27 mouse cellular contexts compared by ENCODE assay signal in the genomic region with DNA sequence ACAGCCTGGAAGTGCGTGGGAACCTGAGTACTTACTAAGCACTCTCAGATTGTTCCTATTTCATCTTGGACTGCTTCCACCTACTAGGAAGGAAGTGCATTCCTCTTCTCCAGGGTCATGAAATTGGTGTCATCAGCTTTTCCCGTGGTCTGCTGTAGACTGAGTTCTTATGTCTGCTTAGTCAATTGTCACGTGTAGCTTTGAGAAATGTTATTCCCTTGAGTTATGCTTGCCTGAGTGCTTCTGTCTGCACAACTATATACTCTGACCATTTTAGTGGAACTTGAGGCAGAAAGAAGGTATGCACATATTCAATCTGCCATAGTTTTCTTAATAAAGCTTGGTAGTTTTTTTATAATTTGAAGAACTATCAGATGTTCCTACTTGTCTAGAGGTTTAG.
DNase-seq lines count a peak whose midpoint lies in the region; ATAC-seq and TF ChIP-seq lines count a peak whose summit lies in the region.
"Had no signal": no experiment of that assay in that cellular context is flagged by ENCODE, and none has a peak within 500 bp of the region (broad histone marks: within the 10 kb centered on the region; RNA-seq: fewer than 3 reads in every experiment).

No protein-coding gene starts in this region.

- no peaks in the 10 kb centered on the region for H3K4me1 ChIP-seq in stomach, postnatal 0 days (replicated peaks; ENCODE audit: control insufficient read depth, insufficient read depth)
- H3K4me1 ChIP-seq: embryonic facial prominence, embryonic 12.5 days; embryonic facial prominence, embryonic 15.5 days; forebrain, embryonic 12.5 days; forebrain, embryonic 15.5 days; heart, embryonic 13.5 days had no signal

- H3ac ChIP-seq in C2C12 (ENCODE audit: control insufficient read depth, insufficient read length, low read depth) = no peak overlapping the region

- no peaks in the 10 kb centered on the region for H3K36me3 ChIP-seq in C2C12 (ENCODE audit: control insufficient read depth, insufficient read depth)
- no peaks in the 10 kb centered on the region for H3K36me3 ChIP-seq in stomach, postnatal 0 days (ENCODE audit: control insufficient read depth, insufficient read depth, low read length)
- H3K36me3 ChIP-seq: embryonic facial prominence, embryonic 12.5 days; embryonic facial prominence, embryonic 15.5 days; forebrain, embryonic 12.5 days; forebrain, embryonic 15.5 days; G1E; heart, embryonic 13.5 days had no signal

- no peak for ATAC-seq in stomach, postnatal 0 days (ENCODE audit: low FRiP score, low TSS enrichment)
- ATAC-seq: forebrain, embryonic 15.5 days; hindbrain, postnatal 0 days; inflammation-experienced regulatory T-cells, adult 6 months; intestine, embryonic 16.5 days had no signal

- H3K4me2 ChIP-seq in stomach, postnatal 0 days (replicated peaks; ENCODE audit: low read depth) = no peak overlapping the region
- H3K4me2 ChIP-seq: embryonic facial prominence, embryonic 12.5 days; embryonic facial prominence, embryonic 15.5 days; forebrain, embryonic 12.5 days; forebrain, embryonic 15.5 days; heart, embryonic 13.5 days; hindbrain, embryonic 14.5 days had no signal

- H3K27me3 ChIP-seq in C2C12 (ENCODE audit: control insufficient read depth, insufficient read depth, insufficient read length) = no peaks in the 10 kb centered on the region
- no peaks in the 10 kb centered on the region for H3K27me3 ChIP-seq in stomach, postnatal 0 days (ENCODE audit: control insufficient read depth, insufficient read depth, low read length)
- H3K27me3 ChIP-seq: CH12.LX; embryonic facial prominence, embryonic 12.5 days; embryonic facial prominence, embryonic 15.5 days; forebrain, embryonic 12.5 days; forebrain, embryonic 15.5 days; heart, embryonic 13.5 days had no signal

- H3K79me3 ChIP-seq in C2C12 (ENCODE audit: low read depth) = no peaks in the 10 kb centered on the region

- no peak overlapping the region for H3K27ac ChIP-seq in stomach, postnatal 0 days (replicated peaks)
- H3K27ac ChIP-seq: embryonic facial prominence, embryonic 12.5 days; embryonic facial prominence, embryonic 15.5 days; forebrain, embryonic 12.5 days; forebrain, embryonic 15.5 days; heart, adult 2 months; heart, embryonic 13.5 days; hindbrain, embryonic 14.5 days; hindbrain, postnatal 0 days had no signal

- H3K9ac ChIP-seq in stomach, postnatal 0 days (ENCODE audit: low read length) = no peak overlapping the region
- H3K9ac ChIP-seq: embryonic facial prominence, embryonic 12.5 days; embryonic facial prominence, embryonic 15.5 days; forebrain, embryonic 12.5 days; forebrain, embryonic 15.5 days; heart, embryonic 13.5 days; hindbrain, embryonic 14.5 days had no signal

- DNase-seq in heart, adult 9 months (ENCODE audit: low spot score in 2 of 2) = peak; percentile 8 to 12
- no peak for DNase-seq in heart, adult 11 months
- peak; percentile 11 for DNase-seq in fibroblast of lung, adult 2 months (ENCODE audit: low read depth)
- no peak for DNase-seq in stomach, postnatal 0 days (ENCODE audit: low spot score)
- no peak for DNase-seq in gastrocnemius, postnatal 10 days
- DNase-seq: adrenal gland, adult 2 months; adrenal gland, postnatal 14 days; cerebellum, adult 11 months; cerebellum, adult 2 months; cerebellum, adult 9-11 months; cerebellum, postnatal 25 days; gastrocnemius, postnatal 14 days; heart, adult 2 months; heart, postnatal 4 days; kidney, adult 18-20 months had no signal

- TF ChIP-seq EP300 in stomach, postnatal 0 days (optimal IDR thresholded peaks at IDR 0.05) = no peak

- no peaks in the 10 kb centered on the region for H3K79me2 ChIP-seq in C2C12 (ENCODE audit: control insufficient read depth, insufficient read depth)

- no peaks in the 10 kb centered on the region for H3K9me3 ChIP-seq in stomach, postnatal 0 days (ENCODE audit: control insufficient read depth, low read length)
- H3K9me3 ChIP-seq: embryonic facial prominence, embryonic 12.5 days; embryonic facial prominence, embryonic 15.5 days; forebrain, embryonic 12.5 days; forebrain, embryonic 15.5 days; heart, embryonic 13.5 days had no signal

- 72% methylated on average over 3 of the region's 3 CpGs for WGBS in stomach, postnatal 0 days

- no peak for TF ChIP-seq CTCF in C2C12 (IDR thresholded peaks at IDR 0.05; ENCODE audit: control insufficient read depth, insufficient read depth, insufficient read length)
- no peak for TF ChIP-seq CTCF in stomach, postnatal 0 days (IDR thresholded peaks at IDR 0.05; ENCODE audit: low read depth)

- H3K4me3 ChIP-seq in C2C12 (ENCODE audit: insufficient read depth, poor library complexity, severe bottlenecking) = no peak overlapping the region
- H3K4me3 ChIP-seq in stomach, postnatal 0 days (ENCODE audit: low read depth, low read length) = no peak overlapping the region
- H3K4me3 ChIP-seq: embryonic facial prominence, embryonic 12.5 days; embryonic facial prominence, embryonic 15.5 days; forebrain, embryonic 12.5 days; forebrain, embryonic 15.5 days; heart, adult 2 months; heart, embryonic 13.5 days had no signal

TF ChIP-seq in C2C12, 6 proteins besides CTCF, POLR2A, EP300 and RAD21:
- TF ChIP-seq CEBPB (IDR thresholded peaks at IDR 0.05; ENCODE audit: low read depth) (no peak), USF1 (IDR thresholded peaks at IDR 0.05; ENCODE audit: low read depth) (peak; percentile 67)

Comparison
In these comparisons a context has a peak if more than half of its experiments do, and no peak if none do; other contexts are left out.
1. DNase-seq: peak in heart, adult 9 months (2 of 2) and fibroblast of lung, adult 2 months (single experiment); none in heart, adult 11 months (single experiment), stomach, postnatal 0 days (single experiment) and gastrocnemius, postnatal 10 days (single experiment).